Mouse (Mus musculus) megakaryocyte, embryonic 14.5 days (primary cell): Measurements from ENCODE around the gene Cd300lg.

ENCODE experiments used
- FLI1 ChIP-seq: IDR thresholded peaks from 2 replicates; pipeline ENCODE4 v1.6.1; 2012; ENCODE audit warnings: low read length, inconsistent platforms, mixed read lengths
- GATA1 ChIP-seq: IDR thresholded peaks from 3 replicates; pipeline ENCODE4 v1.6.1; 2012; ENCODE audit warnings: mixed read lengths, low read length, inconsistent platforms, borderline replicate concordance

- TF ChIP-seq GATA1 (no peak), FLI1 (no peak)
These were observed 1.2 kb upstream of the Cd300lg start for GRCm38 (mm10) chr11:102040138-102040524.
